Mouse (Mus musculus) Patski (cell line): ENCODE measurements at regions not wholly inside any gene's neighbourhood (a gene's known extent, or its start where the extent isn't known, plus 50 kb on each side); places are given as distances from the start of the nearest gene placed in this dataset.

Experiments used
- ATAC-seq: fragments of 100-300 bp; one replicate; pipeline ENCODE4 v1.8.0; 2021
- CTCF ChIA-PET: fragments of 350-600 bp; sonication (Branson Sonifier 250); formaldehyde crosslinking; loops from one replicate; lab custom pipeline; 2022; ENCODE audit warnings: inconsistent platforms; lab: Charles Lee
- POLR2A ChIA-PET: fragments of 350-600 bp; sonication (Branson Sonifier 250); formaldehyde crosslinking; loops from one replicate; lab custom pipeline; 2022; ENCODE audit warnings: antibody characterized with exemption, inconsistent platforms; lab: Charles Lee
- DNase-seq: peaks from one replicate; pipeline ENCODE4 v3.0.0-alpha.2; 2011; ENCODE audit warnings: low read depth, low spot score
- H3K27me3 ChIP-seq: fragments of 371-371 bp; one replicate; pipeline ENCODE4 v1.5.1; 2021
- CTCF ChIP-seq: fragments of 100-300 bp; IDR thresholded peaks from one replicate; pipeline ENCODE4 v1.5.1; 2021
- in situ Hi-C: fragments of 300-500 bp; cut with MboI; formaldehyde crosslinking; loops from 3 replicates; pipeline ENCODE4 v1.11.1; 2018; ENCODE audit warnings: low pct_unique_long_range_greater_than_20kb, mixed read lengths

DNA sequence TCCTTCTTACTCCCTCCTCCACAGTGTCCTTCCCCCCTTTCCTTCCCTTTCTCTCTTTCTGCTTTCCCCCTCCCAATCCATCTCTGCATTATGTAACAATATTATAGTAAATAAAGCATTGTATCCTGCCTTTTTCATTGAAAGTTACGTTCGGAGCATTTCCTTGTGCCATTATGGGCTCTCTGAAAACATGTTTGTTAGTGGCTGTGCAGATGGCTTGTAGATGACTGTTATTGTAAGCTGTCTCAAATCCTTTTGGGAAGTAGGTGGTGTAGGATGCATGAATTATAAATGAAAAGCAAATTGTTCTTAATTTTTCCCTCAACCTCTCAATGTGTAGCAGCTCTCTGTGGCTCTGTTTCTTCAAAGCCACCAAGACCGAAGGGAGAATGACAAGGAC, 66.0 kb upstream of the Gpr139 start:
- DNase-seq: no peak
- ChIA-PET POLR2A (no interaction called here), CTCF (no interaction called here)
- ATAC-seq: no peak
- in situ Hi-C loops: no loop called here
- H3K27me3 ChIP-seq: no peaks in the 10 kb centered on the region
- TF ChIP-seq CTCF: no peak

DNA sequence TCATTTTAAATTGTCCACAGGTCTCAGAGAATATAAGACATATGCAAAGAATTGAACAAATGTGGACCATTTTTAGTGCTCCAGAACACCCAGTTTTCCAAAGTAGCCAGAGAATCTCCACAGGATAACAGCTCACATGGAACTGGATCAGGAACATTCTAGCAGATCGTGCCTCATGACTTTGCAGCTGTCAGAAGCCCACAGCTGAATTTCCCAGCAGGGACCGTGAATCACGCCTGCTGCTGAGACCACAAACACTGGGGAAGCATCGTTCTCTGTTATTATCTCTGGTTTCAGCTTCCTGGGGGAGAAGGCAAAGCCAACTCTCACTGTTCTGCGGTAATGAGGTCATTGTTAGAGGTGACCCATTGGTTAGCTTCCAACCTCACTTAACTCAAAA, 60.4 kb upstream of the Gpr139 start:
- in situ Hi-C loops: no loop called here
- ATAC-seq (no peak), DNase-seq (no peak)
- CTCF ChIA-PET: no interaction called here
- POLR2A ChIA-PET: no interaction called here
- no peak for TF ChIP-seq CTCF
- no peaks in the 10 kb centered on the region for H3K27me3 ChIP-seq

DNA sequence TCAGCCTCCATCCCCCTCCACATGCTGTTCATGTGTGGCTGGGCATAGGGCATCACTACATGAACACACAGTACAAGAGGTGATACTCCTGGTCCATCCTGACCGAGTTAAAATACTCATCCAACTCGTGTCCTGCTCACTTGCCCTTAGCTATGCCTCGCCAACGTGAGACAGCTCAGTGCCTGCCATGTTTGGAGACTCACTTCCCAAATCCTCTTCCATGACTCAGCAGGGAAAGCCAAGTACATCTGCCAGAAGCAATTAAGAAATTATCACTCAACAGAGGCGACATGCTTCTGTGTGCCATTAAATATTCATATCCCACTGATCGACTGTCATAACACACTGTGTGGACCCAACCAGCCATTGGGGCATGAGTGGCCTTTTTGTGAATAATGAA, 51.9 kb upstream of the Gpr139 start:
- TF ChIP-seq CTCF: no peak
- ChIA-PET POLR2A (no interaction called here), CTCF (no interaction called here)
- no peaks in the 10 kb centered on the region for H3K27me3 ChIP-seq
- ATAC-seq (no peak), DNase-seq (no peak)
- in situ Hi-C loops: no loop called here
